Mouse (Mus musculus) retina, embryonic 14.5 days (tissue): ENCODE measurements around the gene Cxcr5.

Experiments
- DNase-seq: peaks from one replicate; pipeline ENCODE4 v3.0.0-alpha.2; 2015; ENCODE audit warnings: low spot score

The Cxcr5 gene

DNA sequence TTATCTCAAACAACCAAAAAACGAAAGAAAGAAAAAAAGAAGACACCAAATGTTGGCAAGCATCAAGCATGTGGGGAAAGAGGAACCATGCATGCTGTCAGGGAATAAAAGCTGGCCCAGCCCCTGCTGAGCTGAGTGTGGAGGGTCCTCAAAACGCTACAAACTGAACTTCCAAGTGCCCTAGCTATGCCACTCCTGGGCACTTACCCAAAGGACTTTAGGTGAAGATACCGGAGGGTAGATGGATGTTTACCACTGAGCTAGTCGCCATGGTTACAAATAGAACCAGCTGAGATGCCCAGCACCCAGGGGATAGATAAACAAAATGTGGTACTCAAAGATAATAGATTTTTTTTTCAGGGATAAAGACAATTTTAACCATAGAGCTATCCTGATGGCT, at the start of gene Cxcr5:
Gene Cxcr5 (minus strand): TSS at position 281 of the 400 bp plus-strand sequence.
- DNase-seq: no peak

DNA sequence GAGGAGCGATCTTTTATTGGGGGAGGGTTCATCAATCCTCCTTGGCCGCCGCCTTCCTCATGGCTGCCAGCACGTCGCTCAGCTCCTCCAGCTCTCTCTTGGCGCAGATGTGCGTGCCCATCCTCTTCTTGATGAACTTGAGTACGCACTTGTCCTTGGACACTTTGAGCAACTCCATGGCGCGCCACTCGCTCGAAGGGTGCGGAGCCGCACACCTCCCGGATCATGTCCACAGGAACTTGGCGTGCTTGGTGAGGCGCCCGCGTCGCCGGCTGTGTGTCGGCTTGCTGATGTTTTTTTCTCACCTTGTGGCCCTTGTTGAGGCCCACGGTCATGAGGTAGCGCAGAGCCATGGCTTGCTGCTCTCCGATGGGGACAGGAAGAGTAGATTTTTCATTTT, 48.7 kb upstream of the Cxcr5 start:
- DNase-seq: no peak

DNA sequence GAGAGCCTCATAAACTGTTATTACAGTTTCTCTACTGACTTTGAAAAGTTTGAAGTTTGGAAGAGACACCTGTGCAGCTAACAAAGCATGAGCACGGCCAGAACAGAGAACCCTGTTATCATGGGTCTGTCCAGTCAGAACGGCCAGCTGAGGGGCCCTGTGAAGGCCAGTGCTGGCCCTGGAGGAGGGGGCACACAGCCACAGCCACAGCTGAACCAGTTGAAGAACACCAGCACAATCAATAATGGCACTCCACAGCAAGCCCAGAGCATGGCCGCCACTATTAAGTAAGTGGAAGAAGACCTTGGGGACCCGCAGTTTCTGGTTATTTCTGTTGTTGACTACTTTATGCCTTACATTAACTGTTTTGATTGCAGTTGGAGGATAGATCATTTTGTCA, 45.6 kb upstream of the Cxcr5 start:
- no peak for DNase-seq

DNA sequence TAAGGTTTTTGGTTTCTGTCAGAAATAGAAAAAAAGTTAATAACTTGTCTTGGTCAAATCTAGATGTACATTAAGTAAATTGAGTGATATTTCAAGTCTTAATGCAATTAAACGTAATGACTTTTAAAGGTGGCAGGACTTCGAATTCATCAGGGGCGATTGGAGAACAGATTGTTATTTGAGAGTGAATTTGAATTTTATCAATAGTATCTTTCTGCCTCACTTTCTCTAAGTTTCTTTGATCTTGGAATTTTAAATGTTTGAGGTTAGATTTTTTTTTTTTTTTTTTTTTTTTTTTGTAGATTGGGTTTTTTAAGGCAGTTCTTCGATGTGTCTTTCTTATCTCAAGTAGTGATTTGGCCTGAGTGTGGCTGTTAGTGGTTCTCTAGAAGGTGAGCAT, 45.0 kb upstream of the Cxcr5 start:
- DNase-seq: no peak

DNA sequence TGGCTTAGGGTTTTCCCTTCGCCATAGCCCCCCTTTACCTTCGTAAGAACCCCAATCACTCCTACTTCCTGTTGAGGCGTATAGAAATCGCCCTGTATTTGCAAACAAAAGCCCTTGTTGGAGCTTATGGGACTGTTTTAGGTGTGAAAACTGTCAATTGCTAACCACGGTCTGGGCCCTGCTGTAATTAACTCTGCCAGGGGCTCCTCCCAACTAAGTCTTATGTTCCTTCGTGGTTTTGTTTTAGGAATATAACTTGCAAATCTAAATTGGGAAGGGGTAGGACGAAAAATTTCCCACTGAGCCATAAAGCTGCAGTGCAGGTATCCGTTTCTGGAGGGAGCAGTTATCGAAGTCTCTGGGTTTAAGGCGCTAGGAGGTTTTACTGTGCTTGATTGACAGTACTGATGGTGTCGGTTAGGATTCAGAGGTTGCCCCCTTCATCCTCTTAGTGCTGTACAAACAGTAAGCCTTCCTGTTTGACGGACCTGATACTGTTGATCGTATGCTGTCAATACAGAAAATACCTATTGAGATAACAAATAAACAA, 44.0 kb upstream of the Cxcr5 start:
- DNase-seq: peak; percentile 51

DNA sequence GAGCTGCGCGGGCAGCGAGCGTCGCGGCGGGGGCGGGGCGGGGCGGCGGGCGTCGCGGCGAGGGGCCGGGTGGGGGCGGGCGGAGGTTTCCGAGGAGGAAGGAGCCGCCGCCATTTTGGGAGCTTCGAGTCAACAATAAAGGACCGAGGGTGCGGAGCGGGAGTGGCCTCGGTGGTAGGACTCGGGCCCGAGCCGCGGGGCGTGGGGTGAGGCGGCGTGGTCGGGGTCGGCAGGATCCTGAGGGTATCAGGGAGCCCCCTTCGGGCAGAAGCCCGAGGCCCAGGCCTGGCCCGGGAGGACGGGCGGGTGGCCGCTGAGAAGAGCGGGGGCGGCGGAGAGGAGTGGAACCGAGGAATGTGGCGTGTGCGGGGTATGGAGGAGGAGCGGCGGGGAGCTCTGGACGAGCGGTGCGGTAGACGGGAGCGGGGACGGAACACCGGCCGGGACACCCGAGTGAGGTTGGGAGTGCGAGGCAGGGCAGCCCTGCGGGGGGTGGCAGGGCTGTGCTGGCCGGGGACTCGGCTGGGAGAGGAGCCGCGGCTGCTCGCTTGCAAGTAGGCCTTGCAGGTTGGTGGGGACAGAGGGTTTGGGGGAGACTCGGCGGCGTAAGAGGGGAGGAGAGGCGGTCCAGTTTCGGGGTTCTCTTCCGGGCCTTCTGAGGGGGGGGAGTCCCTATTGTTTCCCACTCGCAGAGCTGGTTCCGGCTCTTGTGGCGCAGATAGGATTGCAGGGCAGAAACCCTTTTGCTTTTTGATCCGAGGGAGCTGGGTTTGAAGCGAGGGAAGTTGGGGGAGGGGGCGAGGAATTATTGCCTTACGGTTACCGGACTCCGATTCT, 43.3 kb upstream of the Cxcr5 start, which contains the start of gene Ddx6:
Gene Ddx6 (plus strand): TSS at position 114 of the 837 bp plus-strand sequence.
- peak; percentile 64 for DNase-seq

DNA sequence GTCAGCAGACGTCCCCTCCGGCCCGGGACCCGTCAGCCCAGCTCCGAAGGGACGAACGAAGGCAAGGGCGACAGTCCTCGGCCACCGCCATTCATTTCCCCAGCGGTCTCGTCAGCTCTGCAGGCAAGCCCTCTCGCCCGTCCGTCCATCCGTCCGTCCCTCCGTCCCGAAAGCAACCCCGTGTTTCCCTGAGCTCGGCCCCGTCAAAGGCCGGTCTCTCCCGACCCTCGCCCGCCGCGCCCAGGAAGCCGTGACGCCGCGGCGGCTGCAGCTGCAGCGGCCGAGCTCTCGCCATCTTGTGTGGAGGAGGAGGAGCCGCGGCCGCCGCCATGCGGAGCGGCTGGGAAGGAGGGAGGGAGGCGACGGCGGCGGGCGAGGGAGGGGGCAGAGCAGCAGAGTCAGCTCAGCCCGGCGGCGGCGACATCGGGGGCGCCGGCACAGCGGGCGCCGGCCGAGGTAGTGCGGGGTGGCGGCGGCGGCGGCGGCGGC, 42.7 kb upstream of the Cxcr5 start:
- peak; percentile 82 for DNase-seq

DNA sequence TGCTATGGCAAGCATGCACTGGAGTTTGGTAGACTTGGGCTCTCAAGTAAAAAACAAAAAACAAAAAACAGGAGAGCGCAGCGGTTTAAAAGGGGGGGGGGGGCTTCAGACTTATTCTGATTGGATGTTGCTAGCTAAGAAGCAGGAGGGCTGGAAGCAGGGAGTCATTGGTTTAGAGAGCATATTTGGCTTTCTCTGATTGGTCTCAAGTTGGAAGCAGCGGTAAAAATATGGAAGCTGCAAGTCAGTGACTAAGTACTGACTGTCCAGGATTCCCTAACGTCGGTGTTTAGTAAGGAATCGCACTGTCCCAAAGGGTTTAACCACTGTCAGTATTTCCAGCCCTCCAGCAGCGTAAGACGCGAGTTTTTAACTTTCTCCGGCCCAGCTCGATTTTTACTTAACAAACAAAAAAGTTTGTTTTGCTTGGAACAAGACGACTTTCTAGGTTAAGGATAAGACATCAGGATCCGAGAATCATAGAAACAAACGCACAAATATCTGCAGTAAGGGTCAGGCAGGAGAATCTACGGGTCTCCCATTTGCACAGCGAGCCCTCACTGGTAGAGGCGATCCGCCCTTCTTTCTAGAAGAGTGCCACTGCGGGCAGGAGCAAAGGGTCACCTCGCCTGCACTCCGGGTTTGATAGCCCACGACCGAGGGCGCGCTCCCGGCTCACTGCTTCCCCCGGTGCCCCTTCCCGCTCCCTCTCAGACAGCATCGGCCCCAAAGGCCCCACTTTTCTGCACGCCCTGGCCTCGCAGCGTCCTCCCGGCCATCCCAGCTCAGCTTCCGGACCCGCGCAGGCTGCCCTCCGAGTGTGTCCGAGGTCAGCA, 42.0 kb upstream of the Cxcr5 start:
- DNase-seq: peak; percentile 82

DNA sequence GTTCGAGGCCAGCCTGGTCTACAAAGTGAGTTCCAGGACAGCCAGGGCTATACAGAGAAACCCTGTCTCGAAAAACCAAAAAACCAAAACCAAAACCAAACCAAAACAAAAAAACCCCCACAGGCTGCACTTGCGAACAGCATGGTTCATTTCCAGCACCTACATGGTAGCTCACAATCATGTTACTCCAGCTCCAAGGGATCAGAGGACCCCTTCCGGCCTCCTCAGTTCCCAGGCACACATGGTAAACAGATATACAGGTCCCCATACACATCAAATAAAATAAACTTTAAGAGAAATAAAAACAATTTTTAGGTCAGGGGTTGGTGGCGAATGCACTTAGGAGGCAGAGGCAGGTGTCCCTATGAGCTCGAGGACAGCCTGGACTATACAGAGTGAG, 41.1 kb upstream of the Cxcr5 start:
- DNase-seq: no peak

DNA sequence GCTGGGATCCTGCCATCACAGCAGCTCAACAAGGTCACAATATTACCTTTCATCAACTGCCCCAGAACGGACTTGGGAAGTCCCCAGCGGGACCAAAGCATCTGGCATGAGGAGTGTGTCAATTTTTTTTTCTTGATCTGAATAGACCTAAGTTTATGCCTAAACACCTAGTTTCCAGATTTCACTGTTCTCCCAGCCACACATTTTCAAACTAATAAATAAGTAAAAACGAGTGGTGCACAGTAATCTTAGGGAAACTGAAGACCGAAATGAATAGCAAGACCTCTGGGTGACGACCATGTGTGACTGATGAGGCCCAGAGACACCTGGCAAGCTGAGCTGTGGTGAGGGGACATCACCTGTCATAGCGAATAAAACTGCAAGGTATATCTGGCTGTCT, 39.1 kb upstream of the Cxcr5 start:
- DNase-seq: no peak

DNA sequence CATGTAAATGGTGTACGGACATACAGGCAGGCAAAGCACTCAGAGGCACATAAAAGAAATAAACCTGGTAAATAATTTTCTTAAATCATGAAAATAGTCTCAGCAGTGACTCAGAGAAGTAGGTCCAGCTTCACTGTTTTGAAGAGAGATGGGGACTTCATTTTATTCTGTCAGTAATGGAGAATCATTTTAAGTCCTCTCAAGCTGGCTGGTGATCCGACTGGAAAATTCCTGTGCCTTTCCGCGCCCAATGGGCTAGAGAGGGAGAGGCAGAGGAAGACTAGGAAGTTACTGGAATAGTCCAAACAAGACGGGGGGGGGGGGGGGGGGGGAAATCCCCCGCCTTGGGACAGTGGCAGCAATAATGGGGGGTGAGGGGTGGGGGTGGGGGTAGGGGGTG, 37.9 kb upstream of the Cxcr5 start:
- DNase-seq: no peak

DNA sequence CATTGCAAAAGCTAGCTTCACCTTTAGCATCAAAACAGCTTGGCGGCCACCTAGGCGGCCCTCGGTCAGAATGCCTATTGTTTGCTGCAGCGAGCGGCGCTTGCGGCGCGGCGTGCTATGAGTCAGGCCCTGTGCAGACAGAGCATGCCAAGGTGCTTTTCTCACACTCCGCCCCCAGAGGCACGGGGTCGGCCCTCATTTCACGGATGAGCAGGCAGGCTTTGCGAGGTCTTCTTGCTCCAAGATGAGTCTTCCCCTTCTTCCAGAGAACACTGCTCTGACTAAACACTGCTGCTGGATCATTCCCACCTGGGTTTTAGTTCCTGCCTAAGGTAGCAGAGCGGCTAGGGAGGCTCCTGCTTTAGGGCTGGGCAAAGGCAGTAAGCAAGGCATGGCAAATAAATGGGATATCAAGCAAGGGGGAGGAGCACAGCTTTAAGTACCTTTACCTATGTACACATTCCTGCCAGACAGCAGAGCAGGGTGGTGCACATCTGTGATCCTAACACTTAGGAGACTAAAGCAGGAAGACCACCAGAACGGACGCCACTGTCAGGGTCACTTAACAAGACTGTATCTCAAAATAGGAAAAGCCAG, 37.3 kb upstream of the Cxcr5 start:
- DNase-seq: peak; percentile 81

DNA sequence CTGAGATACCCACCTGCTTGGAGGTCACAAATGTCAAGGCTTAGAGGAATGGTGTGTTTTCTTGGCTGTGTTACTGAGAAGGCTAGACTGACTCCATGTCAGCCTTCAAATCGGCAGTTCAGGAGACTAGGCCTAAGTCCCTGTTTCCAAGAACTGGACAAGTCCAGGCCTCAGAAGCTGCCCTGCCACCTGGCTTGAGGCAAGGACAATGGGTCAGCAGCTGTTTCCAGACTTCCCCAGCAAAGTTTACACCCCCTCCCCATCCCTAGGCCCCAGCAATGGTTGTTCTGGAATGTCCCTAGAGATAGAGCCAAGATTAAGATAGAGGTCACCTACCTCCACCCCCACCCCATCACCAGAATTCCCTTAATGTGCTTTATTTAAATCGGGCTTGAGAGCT, 36.1 kb upstream of the Cxcr5 start:
- DNase-seq: no peak

DNA sequence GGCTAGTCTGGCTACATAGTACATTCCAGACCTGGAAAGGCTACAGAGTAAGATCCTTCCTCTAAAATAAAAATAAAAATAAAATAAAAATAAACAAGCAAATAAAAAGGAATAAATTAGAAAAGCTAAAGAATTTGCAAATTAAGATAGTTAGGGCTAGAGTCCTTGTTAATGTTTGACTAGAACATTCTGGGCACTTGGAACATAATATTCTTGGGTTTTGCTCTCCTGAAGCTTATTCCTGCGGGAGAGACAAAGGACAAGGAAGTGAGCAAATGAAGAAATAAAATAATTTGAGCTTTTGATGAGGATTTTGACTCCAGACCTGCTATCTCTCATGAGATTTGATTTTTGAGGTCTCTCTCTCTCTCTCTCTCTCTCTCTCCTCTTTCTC, 33.9 kb upstream of the Cxcr5 start:
- no peak for DNase-seq

DNA sequence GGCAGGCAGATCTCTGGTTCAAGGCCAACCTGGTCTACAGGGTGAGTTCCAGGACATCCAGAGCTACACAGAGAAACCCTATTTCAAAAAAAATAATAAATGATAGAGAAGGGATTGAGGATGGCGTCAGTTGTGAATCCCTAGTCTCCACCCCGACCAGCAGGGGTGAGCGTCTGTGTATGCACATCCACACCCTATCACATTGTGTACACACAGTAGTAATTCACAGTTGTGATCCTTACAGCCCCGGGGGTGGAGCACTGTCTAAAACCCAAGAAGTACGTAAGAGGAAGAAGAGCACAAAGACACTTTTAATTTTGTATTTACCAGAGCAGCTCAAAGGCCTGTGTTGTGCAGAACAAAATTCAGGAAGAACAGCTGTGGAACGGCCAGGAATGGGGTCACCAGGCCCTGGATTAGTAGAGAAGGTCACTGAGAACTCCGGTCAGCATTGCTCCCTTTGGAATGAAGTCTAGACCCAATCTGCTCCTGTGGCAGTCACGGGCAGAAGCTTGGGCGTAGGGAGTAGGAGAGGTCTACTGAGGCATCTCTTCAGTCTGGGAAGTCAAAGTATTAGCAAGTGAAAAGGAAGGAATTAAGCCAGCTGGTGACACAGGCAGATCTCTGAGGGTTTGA, 33.3 kb upstream of the Cxcr5 start:
- DNase-seq: no peak

DNA sequence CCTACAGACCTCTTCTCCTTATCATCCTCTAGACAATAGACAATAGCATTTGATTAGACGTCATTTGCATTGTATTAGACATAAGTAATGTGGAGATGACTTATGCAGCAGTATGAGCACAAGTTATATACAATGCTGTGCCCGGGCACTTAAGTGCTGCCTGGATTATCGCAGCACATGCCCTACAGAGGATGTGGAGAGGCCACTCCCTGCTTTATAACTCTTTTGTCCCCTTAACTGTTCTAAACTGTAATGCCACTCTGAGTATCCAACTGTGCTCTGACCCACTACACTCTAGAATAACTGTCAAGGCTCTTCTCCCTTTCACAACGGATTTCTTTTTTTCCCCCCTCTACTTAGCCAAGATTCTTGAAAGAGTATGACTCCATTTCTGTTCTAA, 32.2 kb upstream of the Cxcr5 start:
- DNase-seq: no peak

DNA sequence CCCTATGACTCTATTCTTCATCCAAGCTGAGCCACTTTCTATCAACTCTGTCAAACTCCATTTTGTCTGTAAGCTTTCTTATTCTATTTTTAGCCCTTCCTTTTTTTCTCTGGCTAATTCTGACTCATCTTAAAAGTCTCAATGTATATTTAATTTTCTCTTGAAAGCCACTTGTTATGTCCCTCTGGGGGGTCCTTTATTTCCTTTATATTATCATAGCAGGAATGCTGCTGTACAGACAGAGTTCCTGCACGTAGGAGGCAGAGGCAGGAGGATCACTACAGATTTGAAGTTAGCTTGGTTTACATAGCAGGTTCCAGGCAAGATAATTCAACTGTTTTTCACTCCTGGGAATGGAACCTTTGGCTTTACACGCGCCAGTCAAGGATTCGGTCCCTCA, 31.5 kb upstream of the Cxcr5 start:
- DNase-seq: no peak

DNA sequence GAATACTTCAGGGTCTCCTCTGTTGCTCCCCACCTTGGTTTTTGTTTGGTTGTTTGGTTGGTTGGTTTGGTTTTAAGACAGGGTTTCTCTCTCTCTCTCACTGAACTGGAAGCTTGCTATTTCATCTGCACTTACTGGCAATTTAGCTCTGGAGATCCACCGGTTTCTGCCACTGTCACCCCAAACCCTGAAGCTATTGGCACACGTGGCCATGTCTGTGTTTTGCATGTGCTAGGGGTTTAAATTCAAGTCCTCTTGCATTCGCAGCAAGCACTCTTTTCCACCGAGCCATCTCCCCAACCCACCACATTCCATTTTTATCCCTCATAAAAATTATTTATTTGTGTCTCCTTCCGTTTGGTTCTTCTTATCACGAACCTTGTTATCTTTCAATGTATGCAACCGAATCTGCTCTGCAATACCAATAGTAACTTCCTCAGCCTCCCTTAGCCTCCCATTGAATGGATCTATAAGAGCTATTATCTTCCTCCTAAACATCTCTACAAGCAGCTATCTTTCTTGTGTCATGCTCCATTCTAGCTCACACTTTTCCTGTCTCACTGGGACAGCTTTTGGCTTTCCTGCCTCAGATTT, 30.0 kb upstream of the Cxcr5 start:
- no peak for DNase-seq

DNA sequence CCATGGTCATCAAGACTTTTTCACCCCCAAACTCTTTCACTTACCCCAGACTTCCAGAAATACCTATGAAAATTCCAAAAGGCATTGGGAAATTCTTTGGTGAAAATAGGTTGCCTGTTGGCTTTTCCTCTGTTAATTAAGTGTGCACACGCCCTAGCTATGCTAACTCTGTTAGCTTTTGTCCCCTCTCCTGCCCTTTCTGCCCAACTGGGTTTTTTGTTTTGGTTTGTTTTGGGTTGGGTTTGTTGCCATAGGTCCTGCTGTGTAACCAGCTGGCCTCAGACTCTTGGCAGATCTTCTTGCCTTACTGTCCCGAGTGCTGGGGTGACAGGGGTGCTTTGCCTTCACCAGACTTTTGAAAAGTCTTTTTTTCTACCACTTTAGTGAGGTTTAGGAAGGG, 29.3 kb upstream of the Cxcr5 start:
- no peak for DNase-seq

DNA sequence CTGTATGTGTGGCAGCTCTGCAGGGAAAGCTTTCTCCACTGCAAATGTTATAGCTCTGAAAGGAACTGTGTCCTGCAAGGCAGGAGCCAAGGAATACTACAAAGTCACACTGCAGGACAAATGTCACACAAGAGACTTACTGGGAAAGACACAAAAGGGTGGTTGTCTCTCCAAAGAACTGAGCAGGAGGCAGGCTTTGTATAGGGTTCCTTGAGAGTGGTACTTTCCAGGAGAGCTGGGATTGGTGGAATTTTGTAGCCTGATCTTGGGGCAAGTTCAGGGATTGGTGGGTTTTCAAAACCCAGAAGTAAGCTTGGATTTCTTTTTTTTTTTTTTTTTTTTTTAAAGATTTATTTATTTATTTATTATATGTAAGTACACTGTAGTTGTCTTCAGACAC, 27.4 kb upstream of the Cxcr5 start:
- DNase-seq: no peak

DNA sequence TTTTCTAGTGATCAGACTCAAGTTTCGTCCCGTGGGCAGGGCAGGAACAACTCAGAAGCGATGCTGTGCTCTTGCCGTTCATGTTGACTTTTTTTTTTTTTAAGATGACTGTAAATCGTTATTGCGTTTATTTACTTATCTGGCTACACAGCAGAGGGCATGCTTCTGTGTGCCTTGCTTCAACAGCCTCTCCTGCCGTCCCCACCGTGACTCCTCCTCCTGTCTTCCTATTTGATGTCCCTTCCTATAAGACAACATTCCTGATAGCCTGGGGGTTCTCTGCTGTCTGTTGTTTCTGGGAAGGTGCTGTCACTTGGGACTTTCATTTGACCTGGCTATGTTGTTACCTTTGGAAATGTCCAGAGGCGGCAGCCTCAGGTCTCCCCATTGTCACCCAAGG, 26.9 kb upstream of the Cxcr5 start:
- DNase-seq: no peak
